Mouse (Mus musculus): ENCODE measurements around the gene Dram1.

GRCm38 (mm10) chr10:88274045-88274444 lies 104.8 kb downstream of the Dram1 start:
- TF ChIP-seq POLR2A (IDR thresholded peaks at IDR 0.05; ENCODE audit: borderline replicate concordance, insufficient read depth, low read length), result no peak
- TF ChIP-seq CTCF (IDR thresholded peaks at IDR 0.05; ENCODE audit: borderline replicate concordance, insufficient read depth, low read depth, low read length), result no peak

All from cerebellum, adult 2 months (tissue).